Mouse (Mus musculus): ENCODE results near the gene Cyb5rl.

DNA sequence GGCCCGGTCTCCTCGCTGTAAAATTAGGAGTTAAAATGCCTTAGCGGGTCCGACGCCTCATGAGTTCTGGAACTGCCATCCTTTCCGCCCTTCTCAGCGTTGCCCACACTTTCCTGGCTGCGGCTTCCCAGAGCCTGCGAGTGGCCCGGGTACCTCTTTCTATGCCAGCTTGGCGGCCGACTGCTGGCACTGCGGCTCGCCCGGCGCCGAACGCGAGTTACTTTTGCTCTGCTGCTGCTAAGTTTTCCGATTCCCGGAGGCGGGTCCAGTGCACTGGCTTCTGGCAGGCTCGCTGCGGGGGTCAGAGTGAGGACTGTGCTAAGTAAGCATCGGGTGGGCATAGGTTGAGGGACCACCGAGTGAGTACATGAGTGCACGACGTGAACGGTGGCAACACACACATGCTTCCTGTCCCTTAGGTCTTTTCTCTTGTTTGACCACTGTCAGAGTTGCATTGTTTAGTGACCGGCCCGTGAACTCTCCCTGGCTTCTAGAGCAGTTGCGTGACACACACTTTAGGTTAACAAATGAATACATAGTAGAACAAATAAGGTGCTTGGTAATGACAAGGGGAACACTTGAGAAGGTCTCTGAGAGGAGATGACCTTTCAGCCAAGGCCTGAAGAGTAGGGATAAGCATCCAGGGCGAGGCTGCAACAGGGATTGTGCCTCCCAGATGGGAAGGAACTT, 508 bp downstream of the Cyb5rl start:
- no peak for TF ChIP-seq CTCF (IDR thresholded peaks at IDR 0.05; ENCODE audit: low read depth, low read length)
- TF ChIP-seq POLR2A (IDR thresholded peaks at IDR 0.05; ENCODE audit: borderline replicate concordance, low read depth, low read length), result no peak
